Mouse (Mus musculus) cerebellum, postnatal 36 days (tissue): ENCODE measurements around the gene Ube2q1.
"Not testable (repeated sequence)": the region's sequence is repeated elsewhere in the genome, so short reads cannot be mapped to it uniquely, and the experiment has no call there.

Experiments
- DNase-seq, 2 experiments: peaks; one replicate each; pipeline ENCODE4 v3.0.0; 2021 to 2022; ENCODE audit warnings: mixed read lengths in 2 of 2

The Ube2q1 gene

DNA sequence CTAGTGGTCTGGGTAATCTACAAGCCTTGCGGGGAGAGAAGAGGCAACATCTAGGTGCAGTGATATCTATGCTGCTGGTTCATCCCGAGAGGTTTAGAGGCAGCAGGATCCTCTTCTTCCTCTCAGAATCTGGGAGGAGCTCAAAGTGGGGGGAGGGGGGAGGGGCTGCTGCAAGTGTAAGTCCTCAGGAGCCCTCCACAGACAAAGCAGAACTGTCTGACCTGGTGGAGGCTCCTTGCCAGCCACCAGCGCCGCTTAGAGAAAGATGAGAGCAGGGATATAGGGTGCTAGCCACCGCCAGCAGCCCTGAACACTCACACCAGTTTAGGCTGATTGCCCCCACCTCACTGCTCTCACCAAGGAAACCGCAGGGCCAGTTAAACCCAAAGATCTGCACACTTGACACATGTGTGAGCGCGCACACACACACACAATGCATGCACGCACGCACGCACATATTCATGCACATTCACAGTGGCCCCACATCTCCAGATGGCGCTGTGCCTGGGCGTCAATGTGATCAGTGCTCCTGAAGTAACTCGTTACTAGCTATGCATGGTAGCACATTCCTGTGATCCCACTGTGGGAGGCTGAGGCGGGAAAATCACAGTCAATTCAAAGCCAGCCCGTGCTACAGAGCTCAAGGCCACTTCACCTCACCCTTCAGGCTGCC is 15.4 kb downstream of the Ube2q1 start:
- no peak for DNase-seq

DNA sequence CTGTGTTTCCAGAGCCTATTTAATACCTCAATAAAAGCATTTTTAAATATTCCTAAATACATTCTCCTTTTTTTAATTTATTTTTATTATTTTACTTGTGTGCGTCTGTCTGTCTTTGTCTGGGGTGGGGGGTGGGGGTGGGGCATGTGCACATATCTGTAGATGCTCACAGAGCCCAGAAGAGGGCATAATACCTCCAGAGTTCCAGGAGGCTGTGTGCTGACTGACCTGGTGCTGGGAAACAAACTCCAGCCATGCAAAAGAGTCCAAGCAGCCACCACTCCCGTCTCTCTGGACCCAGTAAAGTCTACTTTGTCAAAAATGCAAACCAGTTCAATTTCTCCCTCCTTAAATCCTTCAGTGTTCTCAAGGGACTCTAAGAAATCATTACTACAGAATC is 21.2 kb downstream of the Ube2q1 start:
- no peak for DNase-seq

DNA sequence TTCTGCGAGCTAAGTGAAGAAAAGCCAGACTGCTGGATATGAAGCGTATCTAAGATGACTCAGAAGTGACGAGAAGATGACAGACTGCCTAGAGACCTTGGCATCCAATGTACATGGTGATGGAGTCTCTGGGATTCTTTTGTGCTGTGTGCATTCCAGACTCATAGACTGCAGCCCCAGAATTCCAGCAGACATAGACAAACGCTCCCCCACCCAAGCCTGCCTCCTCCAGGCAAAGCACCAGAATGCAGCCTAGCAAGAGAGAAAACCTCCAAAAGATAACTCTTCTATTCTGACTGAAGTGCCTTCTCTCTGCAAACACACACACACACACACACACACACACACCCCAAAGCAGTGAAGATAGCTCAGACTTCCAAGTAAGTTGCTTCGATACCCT is 22.3 kb downstream of the Ube2q1 start:
- no peak for DNase-seq

DNA sequence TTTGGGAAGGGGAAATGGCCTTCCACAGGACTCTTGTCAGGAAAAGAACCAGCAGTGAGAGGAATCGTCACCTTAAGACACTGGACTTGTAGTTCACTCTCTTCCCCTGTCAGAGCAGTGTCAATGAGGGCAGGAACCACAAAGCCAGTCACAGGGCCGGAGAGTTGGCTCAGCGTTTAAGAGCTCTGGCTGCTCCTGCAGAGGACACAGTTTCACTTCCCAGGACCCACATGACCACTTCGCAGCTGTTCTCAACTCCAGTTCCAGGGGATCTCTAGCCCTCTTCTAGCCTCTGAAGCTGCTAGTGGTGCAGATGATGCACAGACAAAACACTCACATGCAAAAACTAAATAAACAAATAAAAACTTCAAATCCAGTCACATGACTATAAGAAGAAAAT is 22.9 kb downstream of the Ube2q1 start:
- DNase-seq: no peak

DNA sequence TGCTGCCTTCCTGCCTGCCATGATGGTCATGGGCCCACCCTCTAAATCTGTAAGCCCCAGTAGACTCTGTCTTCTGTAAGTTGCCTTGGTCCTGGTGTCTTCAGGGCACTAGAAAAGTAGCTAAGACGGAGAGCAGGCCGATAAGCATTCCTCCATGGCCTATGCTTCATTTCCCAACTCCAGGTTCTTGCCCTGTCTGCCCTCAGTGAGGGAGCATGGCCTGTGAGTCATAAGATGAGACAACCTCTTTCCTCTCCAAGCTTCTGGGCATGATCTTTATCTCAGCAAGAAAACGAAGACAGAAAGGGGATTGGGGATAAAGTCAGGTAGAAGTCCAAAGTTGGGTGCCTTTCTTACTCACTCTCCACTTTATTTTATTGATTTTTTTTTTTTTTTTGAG is 25.1 kb downstream of the Ube2q1 start:
- no peak for DNase-seq

DNA sequence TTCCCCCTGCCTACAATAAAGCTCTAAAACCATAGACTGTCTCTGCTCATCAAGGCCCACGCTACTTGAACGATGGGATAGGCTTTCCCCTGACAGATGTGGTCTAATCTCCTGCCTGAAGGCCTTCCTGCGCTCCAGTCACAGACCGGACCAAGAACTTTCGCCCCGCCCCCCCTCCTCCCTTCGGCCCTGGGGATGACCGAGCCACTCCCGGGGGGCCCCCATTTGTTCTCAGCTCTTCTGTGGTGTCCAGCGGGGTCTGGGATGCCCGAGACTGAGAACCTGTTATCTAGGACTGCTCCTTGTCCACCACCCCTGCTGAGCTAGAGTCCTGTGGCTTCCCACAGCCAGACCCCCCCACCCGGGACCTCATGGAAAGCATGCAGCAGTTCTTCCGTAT is 26.1 kb downstream of the Ube2q1 start:
- DNase-seq: no peak

DNA sequence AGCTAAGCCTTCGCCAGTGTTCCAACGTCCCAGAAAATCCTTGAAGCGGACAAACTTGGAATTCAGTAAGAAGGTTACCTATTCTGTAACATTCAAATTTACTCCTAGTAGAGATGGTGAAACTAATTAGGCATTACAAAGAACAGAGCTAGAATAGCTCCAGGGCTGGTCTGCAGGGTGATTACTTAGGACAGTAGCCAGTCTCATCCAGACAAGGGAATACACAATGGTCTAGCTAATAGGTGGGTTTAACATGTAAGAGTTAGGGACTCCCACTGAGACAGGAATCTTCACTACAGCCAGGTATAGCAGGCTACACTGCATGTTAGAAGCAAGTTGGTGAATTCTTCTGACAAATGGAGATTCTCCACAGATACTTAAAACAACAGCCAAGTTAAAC is 26.7 kb downstream of the Ube2q1 start:
- not testable (repeated sequence) for DNase-seq

DNA sequence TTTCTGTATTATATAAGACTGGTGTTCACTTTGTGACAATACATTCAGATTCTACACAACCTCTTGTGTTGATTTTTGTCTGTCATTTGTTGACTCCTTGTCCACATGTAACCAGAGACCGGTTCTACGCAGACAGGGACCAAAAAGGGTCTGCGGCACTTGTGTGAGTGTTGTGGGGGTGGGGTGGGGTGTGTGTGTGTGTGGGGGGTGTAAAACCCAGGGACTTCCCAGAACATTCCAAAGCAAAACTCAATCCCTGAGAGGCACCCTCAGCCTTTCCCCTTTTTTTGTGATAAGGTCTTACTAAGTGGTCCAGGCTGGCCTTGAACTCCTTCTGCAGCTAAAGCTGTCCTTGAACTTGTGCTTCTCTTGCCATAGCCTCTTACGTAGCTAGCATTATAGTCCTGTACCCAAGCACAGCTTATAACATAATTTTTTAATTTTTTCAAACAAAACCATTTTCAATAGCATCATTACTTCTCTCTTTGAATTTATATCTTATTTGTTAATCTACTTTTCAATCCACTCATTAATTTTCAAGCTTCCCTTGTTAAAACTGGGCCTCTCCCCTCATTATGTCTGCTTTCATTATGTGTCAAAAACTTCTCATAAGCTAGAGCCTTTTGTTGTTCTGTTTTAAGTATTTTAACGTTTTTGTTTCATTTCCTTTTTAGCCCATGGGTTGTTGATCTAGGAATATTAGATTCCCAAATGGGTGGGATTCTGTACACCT is 27.5 kb downstream of the Ube2q1 start:
- no peak for DNase-seq

DNA sequence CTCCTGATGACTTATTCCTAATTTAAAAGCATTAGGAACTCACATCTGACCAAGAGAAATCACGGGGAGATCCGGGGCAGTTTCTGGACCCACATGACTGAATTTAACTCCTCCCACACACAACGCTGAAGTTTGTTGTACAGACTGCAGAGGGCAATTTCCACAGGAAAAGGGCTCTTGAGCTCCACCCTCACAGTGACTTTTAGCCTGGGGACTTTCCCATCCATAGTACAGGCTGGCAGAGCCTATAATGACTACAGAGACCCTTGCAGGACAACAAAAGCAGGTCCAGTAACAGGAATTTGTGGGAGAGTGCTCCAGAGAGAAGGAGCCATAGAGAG is 28.1 kb downstream of the Ube2q1 start:
- no peak for DNase-seq

DNA sequence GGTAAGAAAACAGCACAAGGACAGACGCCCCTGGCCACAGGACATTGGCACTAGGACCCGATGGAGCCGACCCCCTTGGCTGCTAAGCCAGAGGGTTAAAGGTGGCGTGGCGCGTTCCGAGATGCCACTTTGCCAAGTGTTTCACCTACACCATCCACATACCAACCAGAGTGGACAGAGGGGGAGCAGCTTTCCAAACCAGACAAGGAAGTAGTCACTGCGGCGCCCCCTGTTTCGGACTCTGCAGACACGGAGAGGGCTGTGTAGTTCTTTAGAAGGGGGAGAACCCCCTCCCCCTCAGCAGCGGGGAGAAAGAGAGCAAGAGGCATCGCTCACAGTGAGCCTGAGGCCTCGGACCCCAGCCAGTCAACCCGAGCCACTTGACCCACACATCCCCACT is 29.5 kb downstream of the Ube2q1 start:
- no peak for DNase-seq

DNA sequence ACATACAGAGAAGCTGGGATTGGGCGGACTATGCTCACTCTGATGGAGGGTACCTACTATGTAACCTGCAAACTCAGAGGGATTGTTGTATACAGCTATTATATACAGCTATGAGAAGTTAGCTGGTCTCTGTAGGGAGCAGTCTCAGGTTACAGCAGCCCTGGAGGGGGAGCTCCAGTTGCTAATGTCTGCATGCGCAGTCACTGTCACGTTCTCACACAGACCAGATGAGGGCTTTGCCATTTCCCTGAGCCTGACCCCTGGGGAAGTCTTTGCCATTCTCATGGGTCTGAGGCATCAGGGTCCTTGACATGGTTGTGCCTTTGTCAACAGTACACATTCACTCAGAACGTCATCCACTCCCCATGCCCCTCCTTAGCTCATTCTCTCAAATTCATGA is 31.8 kb downstream of the Ube2q1 start:
- DNase-seq: no peak

DNA sequence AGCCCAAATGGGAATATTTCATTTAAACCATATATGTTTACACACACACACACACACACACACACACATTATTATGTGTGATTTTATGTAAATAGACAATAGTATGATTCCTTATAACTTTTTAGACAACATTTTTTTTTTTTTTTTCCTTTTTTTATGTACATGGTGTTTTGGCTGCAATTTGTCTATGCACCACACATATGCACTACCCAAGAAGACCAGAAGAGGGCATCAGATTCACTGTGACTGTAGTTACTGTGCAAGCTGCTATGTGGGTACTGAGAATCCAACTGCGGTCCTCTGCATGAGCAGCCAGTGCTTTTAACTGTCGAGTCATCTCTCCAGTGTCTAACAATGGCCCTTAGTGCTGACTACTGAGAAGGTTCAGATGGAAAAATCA is 33.3 kb downstream of the Ube2q1 start:
- no peak for DNase-seq

DNA sequence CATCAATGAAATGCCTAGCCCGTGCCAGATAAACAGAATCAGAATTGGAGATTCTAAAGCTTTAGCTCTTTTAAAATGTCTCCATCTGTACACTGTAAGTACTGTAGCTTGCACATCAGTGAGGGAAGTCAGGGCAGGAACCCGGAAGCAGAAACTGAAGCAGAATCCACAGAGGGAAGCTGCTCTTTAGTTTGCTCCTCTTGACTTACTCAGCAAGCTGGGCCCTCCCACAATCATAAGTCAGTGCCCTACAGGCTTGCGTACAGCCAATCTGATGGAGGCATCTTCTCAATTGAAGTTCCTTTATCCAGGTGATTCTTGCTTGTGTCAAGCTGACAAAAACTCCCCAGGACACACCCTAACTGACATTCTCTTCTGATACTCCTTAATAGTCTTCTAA is 33.8 kb downstream of the Ube2q1 start:
- DNase-seq: no peak

DNA sequence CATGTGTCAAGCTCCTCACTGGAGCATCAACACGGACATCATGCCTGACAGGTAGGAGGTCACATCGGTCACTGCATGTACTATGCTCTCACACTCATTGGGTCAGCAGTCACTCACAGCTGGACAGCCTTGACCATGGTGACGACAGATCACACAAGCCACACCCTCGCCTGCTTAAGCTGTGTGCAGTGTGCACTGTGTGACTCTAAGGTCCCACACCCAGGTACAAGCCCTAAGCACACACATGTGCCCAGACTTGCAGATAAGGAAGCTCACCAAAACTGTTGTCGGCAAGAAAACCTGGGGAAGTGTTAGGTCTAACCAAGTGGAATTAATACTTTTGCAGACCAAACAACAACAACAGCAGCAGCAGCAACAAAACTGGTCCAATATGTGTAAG is 34.5 kb downstream of the Ube2q1 start:
- DNase-seq: no peak

DNA sequence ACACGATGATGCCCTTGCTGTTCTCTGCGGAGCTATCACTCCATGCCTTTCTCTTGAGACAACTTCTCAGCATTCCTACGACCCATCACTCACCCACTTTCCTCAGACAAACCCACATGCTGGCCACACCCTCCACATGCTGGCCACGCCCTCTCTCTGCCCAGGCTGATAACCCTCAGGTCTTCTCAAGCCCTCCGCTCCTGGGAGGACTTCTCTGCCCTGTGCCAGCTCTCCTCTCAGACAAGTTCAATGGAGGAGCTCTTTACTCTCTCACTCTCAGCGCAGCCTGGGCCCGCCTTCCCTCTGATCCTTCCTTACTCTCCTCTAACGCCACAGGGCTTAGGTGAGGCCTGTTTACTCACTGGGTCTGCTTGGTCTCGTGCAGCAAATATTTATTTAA is 35.2 kb downstream of the Ube2q1 start:
- DNase-seq: no peak

DNA sequence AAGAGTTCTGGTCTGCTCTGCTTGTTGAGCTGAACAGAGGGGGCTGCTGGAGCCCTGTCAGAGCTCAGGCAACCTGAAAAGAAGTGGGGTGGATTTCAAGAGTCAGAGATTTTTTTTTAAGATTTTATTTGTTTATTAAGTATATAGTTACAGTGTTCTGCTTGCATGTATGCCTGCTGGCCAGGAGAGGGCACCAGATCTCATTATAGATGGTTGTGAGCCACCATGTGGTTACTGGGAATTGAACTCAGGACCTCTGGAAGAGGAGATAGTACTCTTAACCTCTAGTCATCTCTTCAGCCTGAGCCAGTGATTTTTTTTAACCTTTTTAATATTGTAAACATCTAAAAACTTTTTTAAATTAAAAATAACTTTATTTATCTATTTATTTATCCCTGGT is 37.4 kb downstream of the Ube2q1 start:
- DNase-seq: no peak

DNA sequence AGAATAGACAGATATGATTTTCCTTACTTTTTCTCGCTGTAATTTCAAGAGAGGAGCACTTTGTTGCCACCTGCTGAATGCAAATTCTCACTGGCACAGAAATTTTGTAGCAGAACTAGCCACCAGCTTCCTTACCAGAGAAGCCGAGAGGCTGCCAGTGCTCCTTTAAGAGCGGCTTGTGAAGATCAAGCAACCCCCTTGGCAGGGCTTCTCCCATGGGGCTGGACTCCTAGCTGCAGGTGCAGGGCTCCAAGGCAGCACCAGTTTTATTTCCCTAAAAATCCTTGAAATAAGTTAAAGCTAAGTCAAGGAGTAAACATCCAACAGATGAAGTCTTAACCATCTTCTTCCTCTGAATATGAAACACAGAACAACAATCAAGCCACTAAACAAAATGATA is 38.8 kb downstream of the Ube2q1 start:
- DNase-seq: no peak

DNA sequence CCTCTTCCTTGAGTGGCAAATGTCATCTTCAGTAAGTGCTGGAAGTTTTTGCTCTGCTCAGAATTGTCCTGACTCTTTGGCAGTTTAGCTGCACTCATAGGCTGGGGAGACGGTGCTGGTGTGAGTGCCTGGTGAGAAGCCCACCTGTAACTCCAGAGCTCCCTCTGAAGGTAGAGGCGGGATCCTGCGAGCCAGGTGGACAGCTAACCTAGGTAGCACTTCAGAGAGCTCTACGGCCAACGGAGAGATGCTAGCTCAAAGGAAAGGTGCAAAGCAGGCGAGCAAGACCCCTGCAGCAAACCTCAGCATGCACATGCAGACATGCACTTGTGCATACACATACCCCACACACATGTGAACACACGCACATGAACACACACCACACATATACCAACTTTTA is 40.6 kb downstream of the Ube2q1 start:
- no peak for DNase-seq

DNA sequence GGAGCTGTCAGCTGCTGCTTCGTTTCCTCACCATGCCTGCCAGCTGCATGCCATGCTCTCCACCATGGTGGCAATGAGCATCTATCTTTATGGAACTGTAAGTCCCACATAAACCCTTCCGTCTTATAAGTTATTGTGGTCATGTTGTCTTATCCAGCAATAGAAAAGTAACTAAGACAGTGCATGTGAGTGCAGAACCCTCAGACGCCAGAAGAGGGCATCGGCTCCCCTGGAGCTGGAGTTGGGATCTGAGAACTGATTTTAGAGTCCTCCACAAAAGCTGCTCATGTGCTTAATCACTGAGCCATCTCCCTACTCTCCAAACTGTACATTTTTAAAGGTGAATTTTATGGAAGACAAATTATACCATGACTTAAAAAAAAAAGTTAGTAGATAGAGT is 43.6 kb downstream of the Ube2q1 start:
- no peak for DNase-seq

DNA sequence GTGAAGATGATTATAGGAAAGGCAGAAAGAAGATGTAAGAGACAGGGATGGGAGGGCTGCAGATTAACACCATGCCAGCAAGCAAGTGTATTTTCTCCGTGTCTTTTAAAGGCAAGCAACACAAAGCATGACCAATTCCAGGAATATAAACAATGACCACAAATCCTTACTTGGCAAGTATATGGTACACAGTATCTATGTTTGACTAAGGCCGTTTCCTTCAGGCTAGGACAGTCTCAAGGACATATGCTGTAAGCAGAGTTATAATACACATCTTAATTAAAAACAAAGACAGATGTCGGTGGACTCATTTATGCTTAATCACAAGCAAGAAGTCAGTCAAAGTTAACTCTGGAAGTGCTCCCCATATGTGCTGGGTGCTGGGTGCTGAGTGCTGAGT is 45.2 kb downstream of the Ube2q1 start:
- DNase-seq: no peak

DNA sequence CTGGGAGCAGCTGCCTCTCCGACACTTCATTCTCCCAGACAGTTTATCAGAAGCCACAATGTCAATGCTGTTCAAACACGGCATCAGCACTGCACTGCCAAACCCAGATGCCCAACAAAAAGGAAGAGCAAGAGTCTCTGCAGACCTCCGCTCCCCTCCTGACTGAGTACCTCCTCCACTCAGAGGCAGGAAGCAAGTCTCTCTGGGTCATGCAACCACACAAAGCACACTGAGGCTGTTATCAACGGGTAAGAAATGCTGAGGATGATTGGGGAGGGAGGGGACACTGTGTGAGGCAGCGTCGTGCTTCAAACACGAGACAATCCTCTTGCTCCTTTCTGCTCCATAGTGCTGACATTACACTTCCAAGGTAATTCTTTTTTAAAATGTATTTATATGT is 46.5 kb downstream of the Ube2q1 start:
- no peak for DNase-seq

DNA sequence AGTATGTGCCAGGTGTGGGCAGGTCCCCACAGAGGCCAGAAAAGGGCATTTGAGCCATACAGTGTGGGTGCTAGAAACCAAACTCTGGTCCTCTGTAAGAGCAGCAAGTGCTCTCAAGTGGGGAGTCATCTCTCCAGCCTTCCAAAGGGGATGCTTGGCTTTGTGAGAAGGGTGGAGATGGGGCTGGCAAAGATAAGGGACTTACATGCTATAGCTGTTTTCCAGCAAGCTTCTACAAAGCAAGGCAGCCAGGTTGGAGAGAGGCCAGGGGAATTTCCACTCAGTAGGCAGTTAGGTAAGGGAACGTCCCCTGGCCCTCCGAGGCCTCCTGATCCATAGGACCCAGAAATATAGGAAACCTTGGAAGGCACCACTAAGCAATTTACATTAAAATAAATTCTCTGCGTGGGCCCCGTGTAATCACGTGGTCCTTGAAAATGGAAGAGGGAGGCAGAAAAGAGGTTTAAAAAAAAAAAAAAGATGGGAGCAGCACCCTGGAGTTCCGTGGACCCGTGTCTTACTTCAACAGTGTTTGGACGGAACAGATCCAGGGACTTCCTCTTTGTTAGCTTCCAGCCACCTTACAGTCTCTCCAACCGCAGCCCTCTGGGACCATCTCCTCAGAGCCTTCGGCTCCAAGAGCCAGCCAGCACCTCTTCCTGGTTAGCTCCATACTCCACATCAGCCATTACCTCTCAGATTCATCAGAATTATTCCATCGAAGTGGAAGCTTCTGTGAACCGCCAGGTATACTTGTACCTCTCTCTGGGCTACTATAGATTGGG is 47.1 kb downstream of the Ube2q1 start:
- no peak for DNase-seq

DNA sequence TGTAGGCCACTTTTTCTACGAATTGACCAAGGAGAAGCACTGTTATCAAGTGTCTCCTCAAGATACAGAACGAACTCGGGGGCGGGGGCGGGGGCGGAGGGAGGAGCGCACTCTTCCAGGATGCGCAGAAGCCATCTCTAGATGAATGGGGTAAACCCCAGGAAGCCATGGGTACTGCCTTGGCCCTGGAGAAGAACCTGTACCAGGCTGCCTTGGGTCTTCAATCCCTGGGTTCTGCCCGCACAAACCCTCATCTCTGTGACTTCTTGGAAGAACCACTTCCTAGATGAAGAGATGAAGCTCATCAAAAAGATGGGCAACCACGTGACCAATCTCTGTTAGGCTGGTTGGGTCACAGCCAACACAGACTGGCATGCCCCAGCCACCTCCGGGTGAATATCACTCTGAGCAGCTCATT is 47.7 kb downstream of the Ube2q1 start:
- DNase-seq: no peak
